Comparison of ENCODE assay signal across 28 mouse cellular contexts in genomic region chr9:61662055-61663028, GRCm38 (mm10).
A peak's percentile ranks its signal among the peaks of the same experiment; 100 is the strongest.
DNase-seq lines count a peak whose midpoint lies in the region; ATAC-seq and TF ChIP-seq lines count a peak whose summit lies in the region.
"Had no signal": no experiment of that assay in that cellular context is flagged by ENCODE, and none has a peak within 500 bp of the region (broad histone marks: within the 10 kb centered on the region; RNA-seq: fewer than 3 reads in every experiment).

No protein-coding gene starts in this region.

- DNase-seq in liver, postnatal 0 days, result no peak
- no peak for DNase-seq in liver, embryonic 11.5 days (ENCODE audit: low spot score)
- DNase-seq in spleen, postnatal 36 days (ENCODE audit: low spot score in 2 of 2), result peak; percentile 70 to 72
- no peak for DNase-seq in spleen, postnatal 14 days (ENCODE audit: low spot score in 2 of 2)
- DNase-seq in induced T-regulatory cell, adult 2 months (ENCODE audit: low read depth), result peak; percentile 61
- no peak for DNase-seq in gastrocnemius, postnatal 25 days
- no peak for DNase-seq in midbrain, embryonic 14.5 days
- DNase-seq: adrenal gland, postnatal 25 days; cerebellum, adult 2 months; cerebellum, postnatal 14 days; gastrocnemius, adult 2 months; heart, adult 2 months; heart, postnatal 14 days; kidney, adult 2 months; kidney, postnatal 36 days; left cerebral cortex, postnatal 4 days; liver, embryonic 13.5 days; lung, adult 2 months; thymus, adult 2 months; thymus, postnatal 36 days had no signal

- TF ChIP-seq CTCF in liver, postnatal 0 days (IDR thresholded peaks at IDR 0.05; ENCODE audit: low read depth), result no peak

- H3K27me3 ChIP-seq in liver, postnatal 0 days (ENCODE audit: insufficient read depth, low read length), result peaks cover 2% of the 10 kb centered on the region; the same call in 1 of the 2 replicates
- H3K27me3 ChIP-seq in liver, embryonic 11.5 days (replicated peaks; ENCODE audit: control insufficient read depth, insufficient read depth, low read length), result peaks cover 2% of the 10 kb centered on the region; the same call in 1 of the 2 replicates
- no peaks in the 10 kb centered on the region for H3K27me3 ChIP-seq in midbrain, embryonic 14.5 days (ENCODE audit: control insufficient read depth, insufficient read depth, low read length)
- H3K27me3 ChIP-seq: intestine, embryonic 15.5 days; liver, embryonic 13.5 days; neural tube, embryonic 12.5 days had no signal

- TF ChIP-seq EP300 in liver, postnatal 0 days (IDR thresholded peaks at IDR 0.05; ENCODE audit: low read depth), result peak; percentile 68

- H3K4me1 ChIP-seq in liver, postnatal 0 days (ENCODE audit: insufficient read depth), result peaks cover 9% of the 10 kb centered on the region; the same call in 1 of the 2 replicates
- H3K4me1 ChIP-seq in liver, embryonic 11.5 days (replicated peaks; ENCODE audit: control insufficient read depth, insufficient read depth, low read length), result peaks cover 8% of the 10 kb centered on the region
- H3K4me1 ChIP-seq in midbrain, embryonic 14.5 days (ENCODE audit: control insufficient read depth, insufficient read depth, low read length), result no peaks in the 10 kb centered on the region
- H3K4me1 ChIP-seq: hindbrain, embryonic 10.5 days; hindbrain, embryonic 15.5 days; intestine, embryonic 15.5 days; neural tube, embryonic 12.5 days had no signal

- no peaks in the 10 kb centered on the region for H3K9me3 ChIP-seq in liver, postnatal 0 days (ENCODE audit: low read length)
- H3K9me3 ChIP-seq in liver, embryonic 11.5 days (ENCODE audit: control insufficient read depth, low read length), result no peaks in the 10 kb centered on the region
- no peaks in the 10 kb centered on the region for H3K9me3 ChIP-seq in midbrain, embryonic 14.5 days (ENCODE audit: control insufficient read depth, low read length)
- H3K9me3 ChIP-seq: hindbrain, embryonic 10.5 days; hindbrain, embryonic 15.5 days; intestine, embryonic 15.5 days; liver, embryonic 13.5 days; neural tube, embryonic 12.5 days had no signal

- H3K4me3 ChIP-seq in liver, postnatal 0 days (ENCODE audit: low read depth, low read length), result no peak overlapping the region
- no peak overlapping the region for H3K4me3 ChIP-seq in liver, embryonic 11.5 days (ENCODE audit: low read depth, low read length)
- H3K4me3 ChIP-seq in midbrain, embryonic 14.5 days (replicated peaks; ENCODE audit: low read depth, low read length), result no peak overlapping the region
- H3K4me3 ChIP-seq: erythroblast, embryonic 14.5 days; gastrocnemius, adult 2 months; heart, adult 2 months; hindbrain, embryonic 10.5 days; hindbrain, embryonic 15.5 days; intestine, embryonic 15.5 days; layer of hippocampus, adult 2 months; liver, embryonic 13.5 days; neural tube, embryonic 12.5 days had no signal

- H3K36me3 ChIP-seq in liver, postnatal 0 days (replicated peaks; ENCODE audit: insufficient read depth, low read length), result no peaks in the 10 kb centered on the region
- no peaks in the 10 kb centered on the region for H3K36me3 ChIP-seq in liver, embryonic 11.5 days (ENCODE audit: control insufficient read depth, insufficient read depth, low read length)
- no peaks in the 10 kb centered on the region for H3K36me3 ChIP-seq in midbrain, embryonic 14.5 days (ENCODE audit: control insufficient read depth, insufficient read depth, low read length)
- H3K36me3 ChIP-seq: hindbrain, embryonic 10.5 days; hindbrain, embryonic 15.5 days; intestine, embryonic 15.5 days; liver, embryonic 13.5 days; neural tube, embryonic 12.5 days had no signal

- H3K27ac ChIP-seq in liver, postnatal 0 days (ENCODE audit: low read depth), result no peak overlapping the region
- H3K27ac ChIP-seq in liver, embryonic 11.5 days (ENCODE audit: low read depth, low read length), result no peak overlapping the region
- H3K27ac ChIP-seq in midbrain, embryonic 14.5 days (replicated peaks; ENCODE audit: low read depth, low read length), result no peak overlapping the region
- H3K27ac ChIP-seq: gastrocnemius, adult 2 months; heart, adult 2 months; hindbrain, embryonic 10.5 days; hindbrain, embryonic 15.5 days; intestine, embryonic 15.5 days; layer of hippocampus, adult 2 months; liver, embryonic 13.5 days; neural tube, embryonic 12.5 days had no signal

- WGBS in liver, postnatal 0 days (ENCODE audit: insufficient replicate concordance), result 32% methylated on average over 12 of the region's 12 CpGs
- 42% methylated on average over 12 of the region's 12 CpGs for WGBS in liver, embryonic 11.5 days
- 79% methylated on average over 12 of the region's 12 CpGs for WGBS in midbrain, embryonic 14.5 days

- H3K9ac ChIP-seq in liver, postnatal 0 days (replicated peaks), result no peak overlapping the region; the same call in 1 of the 2 replicates
- H3K9ac ChIP-seq in liver, embryonic 11.5 days (ENCODE audit: low read depth, low read length), result no peak overlapping the region
- no peak overlapping the region for H3K9ac ChIP-seq in midbrain, embryonic 14.5 days (replicated peaks; ENCODE audit: low read length)
- H3K9ac ChIP-seq: hindbrain, embryonic 15.5 days; intestine, embryonic 15.5 days; liver, embryonic 13.5 days; neural tube, embryonic 12.5 days had no signal

- H3K4me2 ChIP-seq in liver, postnatal 0 days (ENCODE audit: low read depth, low read length), result no peak overlapping the region
- no peak overlapping the region for H3K4me2 ChIP-seq in liver, embryonic 11.5 days
- H3K4me2 ChIP-seq in midbrain, embryonic 14.5 days (ENCODE audit: low read length), result no peak overlapping the region
- H3K4me2 ChIP-seq: hindbrain, embryonic 15.5 days; intestine, embryonic 15.5 days; liver, embryonic 13.5 days; neural tube, embryonic 12.5 days had no signal

- no peak for ATAC-seq in liver, postnatal 0 days
- ATAC-seq in liver, embryonic 11.5 days (replicated peaks; ENCODE audit: low FRiP score), result no peak
- ATAC-seq in midbrain, embryonic 14.5 days (ENCODE audit: low FRiP score, low TSS enrichment), result no peak
- ATAC-seq: forebrain, embryonic 16.5 days; intestine, embryonic 15.5 days; midbrain, embryonic 16.5 days had no signal

Comparison
In these comparisons a context has a peak if more than half of its experiments do, and no peak if none do; other contexts are left out.
1. DNase-seq: peak in spleen, postnatal 36 days (2 of 2) and induced T-regulatory cell, adult 2 months (single experiment); none in liver, postnatal 0 days (single experiment), liver, embryonic 11.5 days (single experiment), spleen, postnatal 14 days (0 of 2), gastrocnemius, postnatal 25 days (single experiment) and midbrain, embryonic 14.5 days (single experiment).